In genomic region chr9:96889345-96890021, GRCm38 (mm10) we compare ENCODE assay signal across 8 mouse cellular contexts. TPM values are rescaled to one million over a fixed set of nuclear protein-coding genes. Genes with fewer than 3 reads are reported as not detected.
DNase-seq lines count a peak whose midpoint lies in the region; ATAC-seq and TF ChIP-seq lines count a peak whose summit lies in the region.

No protein-coding gene starts in this region.

- H3K4me1 ChIP-seq in erythroblast, embryonic 14.5 days (ENCODE audit: control insufficient read depth), result peaks cover 8% of the 10 kb centered on the region
- peaks cover 27 to 41% of the 10 kb centered on the region in 2 experiments for H3K4me1 ChIP-seq in heart, embryonic 14.5 days (ENCODE audit: control insufficient read depth in 2 of 2, insufficient read depth in 2 of 2, low read length in 2 of 2)
- H3K4me1 ChIP-seq in liver, embryonic 14.5 days (replicated peaks; ENCODE audit: control insufficient read depth in 2 of 2, insufficient read depth in 2 of 2, low read length in 1 of 2), result peaks cover 0 to 6% of the 10 kb centered on the region in 2 experiments; a peak in 1 of 4 replicates
- peaks cover 11% of the 10 kb centered on the region; the same call in 1 of the 2 replicates for H3K4me1 ChIP-seq in stomach, embryonic 15.5 days

- H3K9ac ChIP-seq in heart, embryonic 14.5 days (ENCODE audit: low read length), result peak overlapping the region; percentile 90
- H3K9ac ChIP-seq in liver, embryonic 14.5 days (replicated peaks), result peak overlapping the region; percentile 23
- peak overlapping the region; percentile 78 for H3K9ac ChIP-seq in stomach, embryonic 15.5 days

- peak overlapping the region; percentile 51 for H3K4me3 ChIP-seq in erythroblast, embryonic 14.5 days (replicated peaks)
- H3K4me3 ChIP-seq in heart, embryonic 14.5 days (ENCODE audit: control insufficient read depth in 1 of 2, insufficient read depth in 1 of 2, low read depth in 1 of 2, low read length in 2 of 2), result peak overlapping the region; percentile 54 to 61
- peak overlapping the region; percentile 46 to 53 for H3K4me3 ChIP-seq in liver, embryonic 14.5 days (ENCODE audit: insufficient read depth in 1 of 2, low read depth in 2 of 2, low read length in 2 of 2)
- H3K4me3 ChIP-seq in stomach, embryonic 15.5 days (replicated peaks), result peak overlapping the region; percentile 74

- H3K36me3 ChIP-seq in erythroblast, embryonic 14.5 days (ENCODE audit: control insufficient read depth), result no peaks in the 10 kb centered on the region
- no peaks in the 10 kb centered on the region for H3K36me3 ChIP-seq in heart, embryonic 14.5 days (ENCODE audit: control insufficient read depth, insufficient read depth, low read length)
- H3K36me3 ChIP-seq in liver, embryonic 14.5 days (replicated peaks; ENCODE audit: control insufficient read depth, insufficient read depth, low read depth), result no peaks in the 10 kb centered on the region
- no peaks in the 10 kb centered on the region for H3K36me3 ChIP-seq in stomach, embryonic 15.5 days

- TF ChIP-seq EP300 in liver, embryonic 14.5 days (IDR thresholded peaks at IDR 0.05; ENCODE audit: low read depth), result no peak

- ATAC-seq in heart, embryonic 14.5 days (ENCODE audit: insufficient number of reproducible peaks, insufficient read depth, low FRiP score, low read depth), result peak; percentile 71
- ATAC-seq in liver, embryonic 14.5 days (ENCODE audit: insufficient read depth), result peak; percentile 68
- peak; percentile 85 for ATAC-seq in stomach, embryonic 15.5 days (ENCODE audit: insufficient read depth, low FRiP score, low read depth)

- WGBS in heart, embryonic 14.5 days, result under 1% methylated on average over 63 of the region's 66 CpGs
- 1% methylated on average over 66 of the region's 66 CpGs for WGBS in liver, embryonic 14.5 days (ENCODE audit: insufficient replicate concordance)
- WGBS in stomach, embryonic 15.5 days, result under 1% methylated on average over 66 of the region's 66 CpGs

- H3K27me3 ChIP-seq in erythroblast, embryonic 14.5 days (ENCODE audit: control insufficient read depth), result peaks cover 33% of the 10 kb centered on the region
- no peaks in the 10 kb centered on the region; the same call in 1 of the 2 replicates for H3K27me3 ChIP-seq in heart, embryonic 14.5 days (ENCODE audit: control insufficient read depth, insufficient read depth, low read length)
- peaks cover 25% of the 10 kb centered on the region for H3K27me3 ChIP-seq in liver, embryonic 14.5 days (ENCODE audit: control insufficient read depth, insufficient read depth, low read length)
- no peaks in the 10 kb centered on the region for H3K27me3 ChIP-seq in stomach, embryonic 15.5 days (replicated peaks)

- H3K4me2 ChIP-seq in heart, embryonic 14.5 days (ENCODE audit: low read length), result peak overlapping the region; percentile 92
- peak overlapping the region; percentile 62 for H3K4me2 ChIP-seq in liver, embryonic 14.5 days (ENCODE audit: low read depth)
- H3K4me2 ChIP-seq in stomach, embryonic 15.5 days, result peak overlapping the region; percentile 96

- no peaks in the 10 kb centered on the region for H3K9me3 ChIP-seq in erythroblast, embryonic 14.5 days (ENCODE audit: control insufficient read depth, low read length)
- H3K9me3 ChIP-seq in heart, embryonic 14.5 days (ENCODE audit: control insufficient read depth, low read length), result no peaks in the 10 kb centered on the region
- H3K9me3 ChIP-seq in liver, embryonic 14.5 days (ENCODE audit: control insufficient read depth, low read length), result no peaks in the 10 kb centered on the region
- no peaks in the 10 kb centered on the region for H3K9me3 ChIP-seq in stomach, embryonic 15.5 days

- TF ChIP-seq CTCF in brain, embryonic 14.5 days (IDR thresholded peaks at IDR 0.05; ENCODE audit: borderline replicate concordance, extremely low read depth, insufficient read depth, insufficient read length), result peak; percentile 82
- peak; percentile 32 for TF ChIP-seq CTCF in liver, embryonic 14.5 days (IDR thresholded peaks at IDR 0.05; ENCODE audit: low read depth)

- peak; percentile 90 for DNase-seq in CD4-positive helper T cell, adult 2 months (ENCODE audit: low read depth, low spot score)
- peak; percentile 92 for DNase-seq in brain, embryonic 14.5 days (ENCODE audit: low read depth)
- peak; percentile 91 for DNase-seq in kidney, postnatal 10 days
- peak in 2 of 3 experiments; percentile 22 to 30 for DNase-seq in liver, embryonic 14.5 days (ENCODE audit: low read depth in 3 of 3, low spot score in 3 of 3)
- peak; percentile 89 for DNase-seq in neural tube, embryonic 10.5 days (ENCODE audit: extremely low spot score, low spot score)

- peak; percentile 82; the same call in 1 of the 2 replicates for TF ChIP-seq POLR2A in brain, embryonic 14.5 days (IDR thresholded peaks at IDR 0.05; ENCODE audit: borderline replicate concordance, extremely low read depth, insufficient read depth, insufficient read length, poor library complexity, severe bottlenecking)

- H3K27ac ChIP-seq in heart, embryonic 14.5 days (replicated peaks in 1 of 2; ENCODE audit: control insufficient read depth in 1 of 2, insufficient read depth in 1 of 2, low read depth in 2 of 2, low read length in 2 of 2), result 0 out of 4 replicates have a peak overlapping the region, but pooled peaks have one; percentile 6 to 25
- no peak overlapping the region for H3K27ac ChIP-seq in liver, embryonic 14.5 days
- peak overlapping the region; percentile 26; the same call in 1 of the 2 replicates for H3K27ac ChIP-seq in stomach, embryonic 15.5 days

RNA-seq across cellular contexts. Expression of gene Pxylp1, which starts 3.0 kb away (rescaled TPM):
- polyA plus RNA-seq in brain, embryonic 14.5 days (2012; rRNA removed), result 29.1 and 40.1 TPM in 2 replicates
- 0.05 TPM in 1 of 2 replicates, not detected in the other for polyA plus RNA-seq in erythroblast, embryonic 14.5 days (2012)
- polyA plus RNA-seq in heart, embryonic 14.5 days (2014; fragmentation: Nextera tagmentation; extraction: Ambion mirVana), result 41.1 and 41.3 TPM in 2 replicates
- 1.3 and 1.4 TPM in 2 replicates for polyA plus RNA-seq in liver, embryonic 14.5 days (2012; rRNA removed)
- 3.0 and 3.5 TPM in 2 replicates for polyA plus RNA-seq in liver, embryonic 14.5 days (2014; fragmentation: Nextera tagmentation; extraction: Ambion mirVana)
- 29.7 and 31.7 TPM in 2 replicates for polyA plus RNA-seq in stomach, embryonic 15.5 days (2015; fragmentation: Nextera tagmentation; extraction: Ambion mirVana)

Comparison
In these comparisons a context has a peak if more than half of its experiments do, and no peak if none do; other contexts are left out.
1. DNase-seq: peak in every context shown above with its lines; median percentile 92 in brain, embryonic 14.5 days; 91 in kidney, postnatal 10 days; 90 in CD4-positive helper T cell, adult 2 months; 89 in neural tube, embryonic 10.5 days; 26 in liver, embryonic 14.5 days.
2. H3K9ac ChIP-seq: peak in every context shown above with its lines; median percentile 90 in heart, embryonic 14.5 days; 78 in stomach, embryonic 15.5 days; 23 in liver, embryonic 14.5 days.